Comparison of ENCODE assay signal across 8 mouse cellular contexts in genomic region chr11:108025726-108026425, GRCm38 (mm10).
A peak's percentile ranks its signal among the peaks of the same experiment; 100 is the strongest.
DNase-seq lines count a peak whose midpoint lies in the region; ATAC-seq and TF ChIP-seq lines count a peak whose summit lies in the region.

No protein-coding gene starts in this region.

- intact Hi-C loops in left cerebral cortex, postnatal 36 days (cut with DNase I), result no loop called here

- WGBS in hindbrain, embryonic 10.5 days, result 55% methylated on average over 7 of the region's 7 CpGs
- WGBS in hindbrain, embryonic 12.5 days, result 52% methylated on average over 7 of the region's 7 CpGs
- 52% methylated on average over 7 of the region's 7 CpGs for WGBS in embryonic facial prominence, embryonic 10.5 days
- 54% methylated on average over 7 of the region's 7 CpGs for WGBS in intestine, postnatal 0 days

- no peaks in the 10 kb centered on the region for H3K36me3 ChIP-seq in hindbrain, embryonic 10.5 days
- no peaks in the 10 kb centered on the region for H3K36me3 ChIP-seq in hindbrain, embryonic 12.5 days
- H3K36me3 ChIP-seq in embryonic facial prominence, embryonic 10.5 days (replicated peaks), result no peaks in the 10 kb centered on the region
- no peaks in the 10 kb centered on the region for H3K36me3 ChIP-seq in intestine, postnatal 0 days (ENCODE audit: control insufficient read depth, insufficient read depth)

- no peaks in the 10 kb centered on the region; the same call in 1 of the 2 replicates for H3K27me3 ChIP-seq in hindbrain, embryonic 10.5 days (ENCODE audit: insufficient read depth, poor library complexity, severe bottlenecking)
- H3K27me3 ChIP-seq in hindbrain, embryonic 12.5 days, result no peaks in the 10 kb centered on the region
- no peaks in the 10 kb centered on the region for H3K27me3 ChIP-seq in embryonic facial prominence, embryonic 10.5 days (replicated peaks; ENCODE audit: low read depth, poor library complexity, severe bottlenecking)
- no peaks in the 10 kb centered on the region for H3K27me3 ChIP-seq in intestine, postnatal 0 days (replicated peaks; ENCODE audit: control insufficient read depth, insufficient read depth, low read length)

- H3K9me3 ChIP-seq in hindbrain, embryonic 10.5 days, result no peaks in the 10 kb centered on the region
- no peaks in the 10 kb centered on the region for H3K9me3 ChIP-seq in hindbrain, embryonic 12.5 days (replicated peaks)
- H3K9me3 ChIP-seq in embryonic facial prominence, embryonic 10.5 days, result no peaks in the 10 kb centered on the region
- H3K9me3 ChIP-seq in intestine, postnatal 0 days (ENCODE audit: control insufficient read depth), result no peaks in the 10 kb centered on the region

- 0 out of 2 replicates have a peak, but pooled peaks cover 6% of the 10 kb centered on the region for H3K4me1 ChIP-seq in hindbrain, embryonic 10.5 days (replicated peaks)
- H3K4me1 ChIP-seq in hindbrain, embryonic 12.5 days, result no peaks in the 10 kb centered on the region
- H3K4me1 ChIP-seq in embryonic facial prominence, embryonic 10.5 days, result peaks cover 13% of the 10 kb centered on the region; the same call in 1 of the 2 replicates
- no peaks in the 10 kb centered on the region; the same call in none of the 2 replicates for H3K4me1 ChIP-seq in intestine, postnatal 0 days (replicated peaks; ENCODE audit: control insufficient read depth, insufficient read depth, low read length)

- peak; percentile 81 for TF ChIP-seq CTCF in intestine, postnatal 0 days (IDR thresholded peaks at IDR 0.05; ENCODE audit: low read depth)

- H3K27ac ChIP-seq in hindbrain, embryonic 10.5 days, result no peak overlapping the region
- no peak overlapping the region for H3K27ac ChIP-seq in hindbrain, embryonic 12.5 days
- no peak overlapping the region for H3K27ac ChIP-seq in embryonic facial prominence, embryonic 10.5 days (replicated peaks)
- no peak overlapping the region for H3K27ac ChIP-seq in intestine, postnatal 0 days (ENCODE audit: low read depth, low read length)

- H3K4me3 ChIP-seq in hindbrain, embryonic 10.5 days, result no peak overlapping the region
- H3K4me3 ChIP-seq in hindbrain, embryonic 12.5 days, result no peak overlapping the region
- H3K4me3 ChIP-seq in embryonic facial prominence, embryonic 10.5 days, result no peak overlapping the region
- no peak overlapping the region for H3K4me3 ChIP-seq in intestine, postnatal 0 days (ENCODE audit: low read depth, low read length)

- DNase-seq in hindbrain, embryonic 10.5 days (ENCODE audit: low spot score), result peak; percentile 36
- DNase-seq in adrenal gland, adult 2 months, result peak; percentile 60
- DNase-seq in embryonic facial prominence, embryonic 10.5 days (ENCODE audit: low spot score), result peak; percentile 37
- DNase-seq in left cerebral cortex, postnatal 36 days (ENCODE audit: low spot score in 2 of 2), result peak; percentile 45 to 67
- peak; percentile 72 for DNase-seq in retina, postnatal 1 day
- DNase-seq in natural killer cell, adult 2 months (ENCODE audit: low spot score in 2 of 2), result no peak

- H3K4me2 ChIP-seq in hindbrain, embryonic 12.5 days (replicated peaks), result no peak overlapping the region
- no peak overlapping the region for H3K4me2 ChIP-seq in intestine, postnatal 0 days (replicated peaks; ENCODE audit: low read depth)

- ATAC-seq in hindbrain, embryonic 12.5 days (ENCODE audit: low FRiP score), result no peak
- peak; percentile 44 for ATAC-seq in intestine, postnatal 0 days

- H3K9ac ChIP-seq in hindbrain, embryonic 12.5 days, result no peak overlapping the region
- no peak overlapping the region for H3K9ac ChIP-seq in intestine, postnatal 0 days (ENCODE audit: low read depth, low read length)

Comparison
In these comparisons a context has a peak if more than half of its experiments do, and no peak if none do; other contexts are left out.
1. DNase-seq: peak in hindbrain, embryonic 10.5 days (single experiment), adrenal gland, adult 2 months (single experiment), embryonic facial prominence, embryonic 10.5 days (single experiment), left cerebral cortex, postnatal 36 days (2 of 2) and retina, postnatal 1 day (single experiment); none in natural killer cell, adult 2 months (0 of 2).